In genomic region chr1:192313571-192313972, GRCm38 (mm10) we compare ENCODE assay signal across 13 mouse cellular contexts.
DNase-seq lines count a peak whose midpoint lies in the region; ATAC-seq lines count a peak whose summit lies in the region.
"Had no signal": no experiment of that assay in that cellular context is flagged by ENCODE, and none has a peak within 500 bp of the region (broad histone marks: within the 10 kb centered on the region; RNA-seq: fewer than 3 reads in every experiment).

No protein-coding gene starts in this region.

- 33% methylated on average over 7 of the region's 7 CpGs for WGBS in hindbrain, embryonic 16.5 days
- WGBS in hindbrain, embryonic 11.5 days, result 62% methylated on average over 7 of the region's 7 CpGs
- WGBS in midbrain, embryonic 10.5 days, result 73% methylated on average over 7 of the region's 7 CpGs
- 27% methylated on average over 7 of the region's 7 CpGs for WGBS in midbrain, embryonic 16.5 days
- WGBS in forebrain, embryonic 14.5 days, result 20% methylated on average over 7 of the region's 7 CpGs
- WGBS in neural tube, embryonic 13.5 days, result 20% methylated on average over 7 of the region's 7 CpGs

- H3K9me3 ChIP-seq in hindbrain, embryonic 16.5 days (ENCODE audit: control insufficient read depth, low read length), result no peaks in the 10 kb centered on the region
- H3K9me3 ChIP-seq in hindbrain, embryonic 11.5 days (ENCODE audit: control insufficient read depth, low read length), result no peaks in the 10 kb centered on the region
- H3K9me3 ChIP-seq in midbrain, embryonic 10.5 days (replicated peaks), result no peaks in the 10 kb centered on the region; the same call in 1 of the 2 replicates
- H3K9me3 ChIP-seq in midbrain, embryonic 16.5 days (replicated peaks; ENCODE audit: control insufficient read depth, low read length, poor library complexity, severe bottlenecking), result no peaks in the 10 kb centered on the region
- no peaks in the 10 kb centered on the region for H3K9me3 ChIP-seq in forebrain, embryonic 14.5 days (replicated peaks; ENCODE audit: control insufficient read depth, low read length)
- H3K9me3 ChIP-seq in neural tube, embryonic 13.5 days, result 0 out of 2 replicates have a peak, but pooled peaks cover 3% of the 10 kb centered on the region

- DNase-seq in hindbrain, embryonic 11.5 days (ENCODE audit: low spot score), result no peak
- peak; percentile 16 for DNase-seq in midbrain, embryonic 10.5 days (ENCODE audit: low spot score)
- peak; percentile 11 for DNase-seq in forebrain, embryonic 14.5 days (ENCODE audit: low spot score)
- DNase-seq in frontal cortex, postnatal 14 days (ENCODE audit: low spot score in 2 of 2), result no peak
- DNase-seq in cerebellum, postnatal 10 days, result no peak
- DNase-seq: gastrocnemius, postnatal 25 days; kidney, adult 2 months; thymus, postnatal 14 days had no signal

- no peak for ATAC-seq in hindbrain, embryonic 16.5 days
- no peak for ATAC-seq in hindbrain, embryonic 11.5 days (ENCODE audit: low FRiP score)
- ATAC-seq in midbrain, embryonic 16.5 days, result no peak
- peak; percentile 37; the same call in 1 of the 2 replicates for ATAC-seq in forebrain, embryonic 14.5 days
- ATAC-seq in neural tube, embryonic 13.5 days (ENCODE audit: low read depth), result no peak

- H3K4me2 ChIP-seq in hindbrain, embryonic 16.5 days (ENCODE audit: low read length), result no peak overlapping the region
- H3K4me2 ChIP-seq in hindbrain, embryonic 11.5 days (replicated peaks; ENCODE audit: low read depth, low read length), result no peak overlapping the region
- H3K4me2 ChIP-seq in midbrain, embryonic 16.5 days (ENCODE audit: low read length), result no peak overlapping the region
- no peak overlapping the region for H3K4me2 ChIP-seq in forebrain, embryonic 14.5 days (ENCODE audit: low read length)
- H3K4me2 ChIP-seq in neural tube, embryonic 13.5 days, result peak overlapping the region; percentile 7; the same call in 1 of the 2 replicates

- no peak overlapping the region for H3K9ac ChIP-seq in hindbrain, embryonic 16.5 days (ENCODE audit: low read depth, low read length)
- no peak overlapping the region for H3K9ac ChIP-seq in hindbrain, embryonic 11.5 days (ENCODE audit: low read depth, low read length)
- H3K9ac ChIP-seq in midbrain, embryonic 16.5 days (ENCODE audit: low read depth, low read length), result no peak overlapping the region
- 0 out of 2 replicates have a peak overlapping the region, but pooled peaks have one; percentile 10 for H3K9ac ChIP-seq in forebrain, embryonic 14.5 days (ENCODE audit: low read length)
- H3K9ac ChIP-seq in neural tube, embryonic 13.5 days, result peak overlapping the region; percentile 41; the same call in 1 of the 2 replicates

- peaks cover 9% of the 10 kb centered on the region; the same call in 1 of the 2 replicates for H3K4me1 ChIP-seq in hindbrain, embryonic 16.5 days (ENCODE audit: control insufficient read depth, insufficient read depth, low read depth, low read length)
- no peaks in the 10 kb centered on the region for H3K4me1 ChIP-seq in hindbrain, embryonic 11.5 days (replicated peaks; ENCODE audit: control insufficient read depth, insufficient read depth, low read length)
- peaks cover 26% of the 10 kb centered on the region for H3K4me1 ChIP-seq in midbrain, embryonic 10.5 days
- H3K4me1 ChIP-seq in midbrain, embryonic 16.5 days (ENCODE audit: control insufficient read depth, insufficient read depth, low read length), result peaks cover 20% of the 10 kb centered on the region
- H3K4me1 ChIP-seq in forebrain, embryonic 14.5 days (ENCODE audit: control insufficient read depth, insufficient read depth, low read length), result peaks cover 5% of the 10 kb centered on the region; the same call in 1 of the 2 replicates
- peaks cover 23% of the 10 kb centered on the region for H3K4me1 ChIP-seq in neural tube, embryonic 13.5 days (replicated peaks)

- H3K27me3 ChIP-seq in hindbrain, embryonic 16.5 days (replicated peaks; ENCODE audit: control insufficient read depth, insufficient read depth, low read length), result no peaks in the 10 kb centered on the region
- no peaks in the 10 kb centered on the region for H3K27me3 ChIP-seq in hindbrain, embryonic 11.5 days (ENCODE audit: control insufficient read depth, insufficient read depth, low read length)
- no peaks in the 10 kb centered on the region for H3K27me3 ChIP-seq in midbrain, embryonic 10.5 days (ENCODE audit: low read depth, poor library complexity, severe bottlenecking)
- no peaks in the 10 kb centered on the region for H3K27me3 ChIP-seq in midbrain, embryonic 16.5 days (ENCODE audit: control insufficient read depth, insufficient read depth, low read depth, low read length)
- H3K27me3 ChIP-seq in forebrain, embryonic 14.5 days (replicated peaks; ENCODE audit: control insufficient read depth, insufficient read depth, low read length), result no peaks in the 10 kb centered on the region
- H3K27me3 ChIP-seq in neural tube, embryonic 13.5 days, result no peaks in the 10 kb centered on the region

- H3K4me3 ChIP-seq in hindbrain, embryonic 16.5 days (ENCODE audit: low read length), result no peak overlapping the region
- no peak overlapping the region for H3K4me3 ChIP-seq in hindbrain, embryonic 11.5 days (ENCODE audit: low read depth, low read length)
- H3K4me3 ChIP-seq in midbrain, embryonic 10.5 days, result no peak overlapping the region
- H3K4me3 ChIP-seq in midbrain, embryonic 16.5 days (ENCODE audit: low read depth, low read length), result no peak overlapping the region
- H3K4me3 ChIP-seq in forebrain, embryonic 14.5 days (ENCODE audit: low read depth, low read length), result no peak overlapping the region
- no peak overlapping the region for H3K4me3 ChIP-seq in neural tube, embryonic 13.5 days
- H3K4me3 ChIP-seq: erythroblast, embryonic 14.5 days; left cerebral cortex, adult 2 months had no signal

- H3K27ac ChIP-seq in hindbrain, embryonic 16.5 days (ENCODE audit: low read depth, low read length), result peak overlapping the region; percentile 48; the same call in 1 of the 2 replicates
- H3K27ac ChIP-seq in hindbrain, embryonic 11.5 days (ENCODE audit: low read depth, low read length), result no peak overlapping the region
- H3K27ac ChIP-seq in midbrain, embryonic 10.5 days (replicated peaks), result 0 out of 2 replicates have a peak overlapping the region, but pooled peaks have one; percentile 28
- H3K27ac ChIP-seq in midbrain, embryonic 16.5 days (ENCODE audit: low read length), result no peak overlapping the region
- peak overlapping the region; percentile 30; the same call in 1 of the 2 replicates for H3K27ac ChIP-seq in forebrain, embryonic 14.5 days (ENCODE audit: low read depth, low read length)
- peak overlapping the region; percentile 33; the same call in 1 of the 2 replicates for H3K27ac ChIP-seq in neural tube, embryonic 13.5 days (replicated peaks)

- no peaks in the 10 kb centered on the region for H3K36me3 ChIP-seq in hindbrain, embryonic 16.5 days (ENCODE audit: control insufficient read depth, insufficient read depth, low read length)
- no peaks in the 10 kb centered on the region for H3K36me3 ChIP-seq in hindbrain, embryonic 11.5 days (ENCODE audit: control insufficient read depth, insufficient read depth, low read length)
- no peaks in the 10 kb centered on the region for H3K36me3 ChIP-seq in midbrain, embryonic 10.5 days
- no peaks in the 10 kb centered on the region for H3K36me3 ChIP-seq in midbrain, embryonic 16.5 days (ENCODE audit: control insufficient read depth, insufficient read depth, low read length)
- no peaks in the 10 kb centered on the region for H3K36me3 ChIP-seq in forebrain, embryonic 14.5 days (ENCODE audit: control insufficient read depth, insufficient read depth, low read length)
- no peaks in the 10 kb centered on the region for H3K36me3 ChIP-seq in neural tube, embryonic 13.5 days

Comparison
In these comparisons a context has a peak if more than half of its experiments do, and no peak if none do; other contexts are left out.
1. H3K27ac ChIP-seq: peak in hindbrain, embryonic 16.5 days (single experiment), midbrain, embryonic 10.5 days (single experiment), forebrain, embryonic 14.5 days (single experiment) and neural tube, embryonic 13.5 days (single experiment); none in hindbrain, embryonic 11.5 days (single experiment) and midbrain, embryonic 16.5 days (single experiment).
2. H3K9ac ChIP-seq: peak in forebrain, embryonic 14.5 days (single experiment) and neural tube, embryonic 13.5 days (single experiment); none in hindbrain, embryonic 16.5 days (single experiment), hindbrain, embryonic 11.5 days (single experiment) and midbrain, embryonic 16.5 days (single experiment).
3. DNase-seq: peak in midbrain, embryonic 10.5 days (single experiment) and forebrain, embryonic 14.5 days (single experiment); none in hindbrain, embryonic 11.5 days (single experiment), frontal cortex, postnatal 14 days (0 of 2) and cerebellum, postnatal 10 days (0 of 2).